Mouse (Mus musculus): Measurements from ENCODE around the gene Pdcd2l. TPM values are rescaled to one million over a fixed set of nuclear protein-coding genes. Genes with fewer than 3 reads are reported as not detected.
"Not testable (repeated sequence)": the region's sequence is repeated elsewhere in the genome, so short reads cannot be mapped to it uniquely, and the experiment has no call there.

The Pdcd2l gene
- polyA plus RNA-seq, 1 experiment from 2014 or later, result 76.2 TPM

DNA sequence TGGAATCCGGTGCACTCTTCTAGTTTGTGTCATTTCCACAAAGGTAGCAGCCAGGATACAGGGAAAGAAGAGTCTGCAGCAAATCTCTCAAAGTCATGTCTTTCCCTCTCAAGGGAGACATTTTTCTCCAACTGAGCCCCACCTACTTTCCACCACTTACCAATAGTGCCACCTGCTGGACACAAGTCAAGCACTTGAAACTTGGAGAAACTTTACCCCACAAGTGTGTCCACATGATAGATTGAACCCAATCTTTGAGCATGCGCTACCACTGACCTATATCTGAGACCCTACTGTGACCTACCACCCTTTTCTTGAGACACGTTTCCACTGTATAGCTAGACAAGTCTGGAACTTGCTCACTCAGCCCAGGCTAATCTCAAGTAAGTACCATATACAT is 1.9 kb upstream of the Pdcd2l start:
- no peak overlapping the region for H3K4me3 ChIP-seq (ENCODE audit: low read depth, low read length)
- H3K4me1 ChIP-seq (ENCODE audit: control insufficient read depth, insufficient read depth, low read length), result peaks cover 6% of the 10 kb centered on the region; the same call in 1 of the 2 replicates
- H3K27me3 ChIP-seq (ENCODE audit: control insufficient read depth, insufficient read depth, low read length), result no peaks in the 10 kb centered on the region
- no peak overlapping the region for H3K4me2 ChIP-seq (ENCODE audit: low read depth, low read length)
- no peak overlapping the region for H3K9ac ChIP-seq (replicated peaks; ENCODE audit: low read depth, low read length)
- 60% methylated on average over 3 of the region's 3 CpGs for WGBS
- H3K9me3 ChIP-seq (ENCODE audit: control insufficient read depth, low read length), result no peaks in the 10 kb centered on the region
- H3K36me3 ChIP-seq (ENCODE audit: control insufficient read depth, insufficient read depth, low read length), result peaks cover 18% of the 10 kb centered on the region
- ATAC-seq (ENCODE audit: low read depth), result no peak
- no peak overlapping the region for H3K27ac ChIP-seq (ENCODE audit: low read depth, low read length)

DNA sequence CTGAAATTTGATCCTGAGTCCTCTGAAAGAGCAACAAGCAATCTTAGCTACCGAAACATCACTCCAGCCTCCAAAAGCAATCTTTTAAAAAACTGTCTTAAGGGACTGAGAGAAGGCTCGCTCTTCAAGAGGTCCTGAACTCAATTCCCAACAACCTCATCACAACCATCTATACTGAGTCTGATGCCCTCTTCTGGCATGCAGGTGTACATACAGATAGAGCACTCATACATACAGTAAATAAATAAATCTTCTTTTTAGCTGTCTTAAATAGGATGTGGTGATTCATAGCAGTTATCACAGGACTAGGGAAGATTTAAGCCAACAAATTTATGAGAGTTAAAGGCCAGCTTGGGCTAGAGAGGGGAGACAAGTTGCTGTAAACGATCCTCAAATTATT is 829 bp downstream of the Pdcd2l start:
- H3K9ac ChIP-seq (replicated peaks; ENCODE audit: low read depth, low read length), result peak overlapping the region; percentile 88
- 53% methylated on average over 3 of the region's 3 CpGs for WGBS
- no peak for ATAC-seq (ENCODE audit: low read depth)
- no peak overlapping the region for H3K27ac ChIP-seq (ENCODE audit: low read depth, low read length)
- H3K4me3 ChIP-seq (ENCODE audit: low read depth, low read length), result peak overlapping the region; percentile 93
- H3K9me3 ChIP-seq (ENCODE audit: control insufficient read depth, low read length), result no peaks in the 10 kb centered on the region
- H3K36me3 ChIP-seq (ENCODE audit: control insufficient read depth, insufficient read depth, low read length), result peaks cover 12% of the 10 kb centered on the region
- H3K4me2 ChIP-seq (ENCODE audit: low read depth, low read length), result peak overlapping the region; percentile 78
- H3K4me1 ChIP-seq (ENCODE audit: control insufficient read depth, insufficient read depth, low read length), result peaks cover 6% of the 10 kb centered on the region; the same call in 1 of the 2 replicates
- no peaks in the 10 kb centered on the region for H3K27me3 ChIP-seq (ENCODE audit: control insufficient read depth, insufficient read depth, low read length)

DNA sequence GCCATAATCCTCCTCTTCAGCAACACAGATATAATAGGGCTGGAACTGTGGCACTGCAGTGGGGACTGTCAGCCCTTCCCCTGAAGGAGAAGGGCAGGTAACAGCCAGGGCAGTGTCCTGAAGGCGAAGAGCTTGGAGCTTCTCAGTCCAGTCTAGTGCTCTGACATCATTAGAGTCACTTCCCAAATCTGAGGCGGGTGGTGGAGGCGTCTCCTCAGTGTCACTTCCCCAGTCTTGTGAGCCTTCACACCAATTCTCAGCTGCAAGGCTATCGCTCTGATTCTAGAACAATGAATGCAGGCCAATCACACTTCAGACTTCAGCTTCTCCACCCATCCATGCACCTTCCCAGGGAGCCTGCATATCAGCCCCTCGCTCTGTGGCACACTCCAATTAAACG is 3.6 kb downstream of the Pdcd2l start:
- Histone ChIP-seq H3K9ac (replicated peaks; ENCODE audit: low read depth, low read length) (no peak overlapping the region), H3K27me3 (ENCODE audit: control insufficient read depth, insufficient read depth, low read length) (no peaks in the 10 kb centered on the region), H3K36me3 (ENCODE audit: control insufficient read depth, insufficient read depth, low read length) (peaks cover 30% of the 10 kb centered on the region), H3K4me3 (ENCODE audit: low read depth, low read length) (no peak overlapping the region), H3K4me2 (ENCODE audit: low read depth, low read length) (no peak overlapping the region), H3K9me3 (ENCODE audit: control insufficient read depth, low read length) (no peaks in the 10 kb centered on the region), H3K27ac (ENCODE audit: low read depth, low read length) (no peak overlapping the region), H3K4me1 (ENCODE audit: control insufficient read depth, insufficient read depth, low read length) (peaks cover 6% of the 10 kb centered on the region; the same call in 1 of the 2 replicates)
- 90% methylated on average over 6 of the region's 6 CpGs for WGBS
- no peak for ATAC-seq (ENCODE audit: low read depth)

DNA sequence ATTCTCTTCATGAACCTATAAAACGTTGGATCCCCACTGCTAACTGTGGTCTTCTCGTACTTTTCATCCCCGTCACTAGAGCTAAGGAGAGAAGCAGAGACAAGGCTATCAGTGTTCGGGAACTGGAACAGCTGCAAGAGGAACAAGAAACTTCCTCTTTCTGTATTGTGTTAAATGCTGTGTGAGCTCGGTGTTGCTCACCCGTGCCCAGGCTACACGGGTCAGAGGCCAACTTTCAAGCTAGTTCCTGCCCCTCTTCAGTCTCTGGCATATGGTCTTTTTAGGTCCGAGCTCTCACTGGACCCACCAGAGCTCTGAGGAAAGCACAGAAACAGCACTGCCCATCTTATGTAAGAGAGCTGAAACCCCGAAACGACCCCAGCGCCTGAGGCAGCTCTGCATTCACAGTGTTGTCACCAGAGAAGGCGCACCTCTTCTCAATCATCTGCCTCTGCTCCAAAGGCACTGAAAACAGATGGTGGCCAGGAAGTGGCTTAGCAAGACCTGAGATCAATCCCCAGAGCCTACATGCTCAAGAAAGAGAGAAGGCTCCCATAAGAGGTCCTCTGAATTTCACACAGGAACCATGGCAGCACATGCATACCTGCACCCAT is 7.0 kb downstream of the Pdcd2l start:
- Histone ChIP-seq H3K9me3 (ENCODE audit: control insufficient read depth, low read length) (no peaks in the 10 kb centered on the region), H3K4me2 (ENCODE audit: low read depth, low read length) (no peak overlapping the region), H3K4me1 (ENCODE audit: control insufficient read depth, insufficient read depth, low read length) (no peaks in the 10 kb centered on the region), H3K4me3 (ENCODE audit: low read depth, low read length) (no peak overlapping the region), H3K9ac (replicated peaks; ENCODE audit: low read depth, low read length) (no peak overlapping the region), H3K36me3 (ENCODE audit: control insufficient read depth, insufficient read depth, low read length) (peaks cover 54% of the 10 kb centered on the region), H3K27ac (ENCODE audit: low read depth, low read length) (no peak overlapping the region), H3K27me3 (ENCODE audit: control insufficient read depth, insufficient read depth, low read length) (no peaks in the 10 kb centered on the region)
- ATAC-seq (ENCODE audit: low read depth), result no peak
- 90% methylated on average over 12 of the region's 12 CpGs for WGBS

DNA sequence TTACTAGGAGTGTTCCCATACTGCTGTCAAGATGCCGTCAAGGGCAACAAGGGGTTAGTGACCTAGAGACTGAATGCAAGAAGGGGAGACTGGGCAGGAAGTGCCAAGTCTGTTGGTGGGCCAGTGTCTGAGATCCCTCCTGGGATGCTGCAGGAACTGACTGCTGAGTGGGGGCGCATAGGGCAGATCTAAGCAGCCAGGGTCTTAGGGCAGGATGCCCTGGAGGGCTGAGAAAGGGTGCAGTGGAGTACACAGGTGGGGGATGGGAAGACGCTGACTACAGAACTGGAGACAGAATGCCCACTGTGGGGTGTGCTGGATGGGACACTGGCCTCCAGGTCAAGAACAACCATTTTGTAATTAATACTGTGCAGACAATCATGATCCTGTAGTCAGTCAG is 12.7 kb downstream of the Pdcd2l start:
- H3K36me3 ChIP-seq (ENCODE audit: control insufficient read depth, insufficient read depth, low read length), result peaks cover 37% of the 10 kb centered on the region

DNA sequence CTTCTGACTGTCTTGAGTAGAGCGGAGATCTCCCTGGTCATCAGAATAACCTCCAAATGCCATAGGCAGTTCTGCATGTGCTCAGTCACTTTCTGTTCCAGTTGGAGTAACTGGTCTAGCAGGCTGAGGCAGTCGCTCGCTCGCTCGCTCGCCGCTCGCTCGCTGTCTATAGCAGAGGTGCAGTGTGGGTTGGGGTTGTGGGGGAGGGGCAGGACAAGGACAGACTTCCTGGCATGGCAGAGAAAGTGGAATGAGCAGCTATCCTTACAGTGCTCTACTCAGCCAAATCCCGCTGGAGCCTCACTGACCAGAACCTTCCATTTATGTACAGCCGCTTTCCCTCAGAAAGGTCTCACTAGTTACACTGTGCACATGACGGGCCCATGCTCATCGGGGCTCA is 13.1 kb downstream of the Pdcd2l start:
- Histone ChIP-seq H3K27ac (ENCODE audit: low read depth, low read length) (no peak overlapping the region), H3K36me3 (ENCODE audit: control insufficient read depth, insufficient read depth, low read length) (peaks cover 34% of the 10 kb centered on the region), H3K4me2 (ENCODE audit: low read depth, low read length) (no peak overlapping the region), H3K9me3 (ENCODE audit: control insufficient read depth, low read length) (no peaks in the 10 kb centered on the region), H3K4me3 (ENCODE audit: low read depth, low read length) (no peak overlapping the region), H3K4me1 (ENCODE audit: control insufficient read depth, insufficient read depth, low read length) (no peaks in the 10 kb centered on the region), H3K27me3 (ENCODE audit: control insufficient read depth, insufficient read depth, low read length) (no peaks in the 10 kb centered on the region), H3K9ac (replicated peaks; ENCODE audit: low read depth, low read length) (no peak overlapping the region)
- 92% methylated on average over 13 of the region's 13 CpGs for WGBS
- no peak for ATAC-seq (ENCODE audit: low read depth)

More for the DNA sequence above, 12.7 kb downstream of the Pdcd2l start:
- Histone ChIP-seq H3K4me1 (ENCODE audit: control insufficient read depth, insufficient read depth, low read length) (no peaks in the 10 kb centered on the region), H3K4me3 (ENCODE audit: low read depth, low read length) (no peak overlapping the region), H3K27me3 (ENCODE audit: control insufficient read depth, insufficient read depth, low read length) (no peaks in the 10 kb centered on the region), H3K27ac (ENCODE audit: low read depth, low read length) (no peak overlapping the region), H3K9ac (replicated peaks; ENCODE audit: low read depth, low read length) (no peak overlapping the region), H3K4me2 (ENCODE audit: low read depth, low read length) (no peak overlapping the region), H3K9me3 (ENCODE audit: control insufficient read depth, low read length) (no peaks in the 10 kb centered on the region)
- no peak for ATAC-seq (ENCODE audit: low read depth)
- 91% methylated on average over 3 of the region's 3 CpGs for WGBS

DNA sequence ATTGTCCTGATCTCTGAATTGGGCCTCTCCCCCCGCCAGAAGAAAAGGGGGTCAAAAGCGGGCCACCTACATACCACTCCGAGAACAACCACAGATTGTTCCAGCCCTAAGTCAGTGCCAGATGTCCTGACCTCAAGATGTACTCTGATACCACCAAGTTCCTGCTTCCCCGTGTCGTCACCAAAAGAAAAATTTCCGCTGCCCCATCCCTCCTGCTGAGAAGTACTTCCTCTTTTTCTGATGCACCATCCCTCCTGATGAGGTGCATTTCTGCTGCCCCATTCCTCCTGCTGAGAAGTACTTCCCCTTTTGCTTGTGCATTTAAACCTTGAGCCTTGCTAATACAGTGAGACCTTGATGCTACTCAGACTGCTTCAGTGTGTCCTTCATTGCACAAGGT is 20.2 kb downstream of the Pdcd2l start:
- not testable (repeated sequence) for H3K27me3 ChIP-seq (ENCODE audit: control insufficient read depth, insufficient read depth, low read length); H3K9ac ChIP-seq (replicated peaks; ENCODE audit: low read depth, low read length); H3K27ac ChIP-seq (ENCODE audit: low read depth, low read length); H3K4me1 ChIP-seq (ENCODE audit: control insufficient read depth, insufficient read depth, low read length); H3K4me3 ChIP-seq (ENCODE audit: low read depth, low read length); H3K4me2 ChIP-seq (ENCODE audit: low read depth, low read length); H3K36me3 ChIP-seq (ENCODE audit: control insufficient read depth, insufficient read depth, low read length); ATAC-seq (ENCODE audit: low read depth); H3K9me3 ChIP-seq (ENCODE audit: control insufficient read depth, low read length)
- WGBS, result 79% methylated on average over 6 of the region's 6 CpGs

DNA sequence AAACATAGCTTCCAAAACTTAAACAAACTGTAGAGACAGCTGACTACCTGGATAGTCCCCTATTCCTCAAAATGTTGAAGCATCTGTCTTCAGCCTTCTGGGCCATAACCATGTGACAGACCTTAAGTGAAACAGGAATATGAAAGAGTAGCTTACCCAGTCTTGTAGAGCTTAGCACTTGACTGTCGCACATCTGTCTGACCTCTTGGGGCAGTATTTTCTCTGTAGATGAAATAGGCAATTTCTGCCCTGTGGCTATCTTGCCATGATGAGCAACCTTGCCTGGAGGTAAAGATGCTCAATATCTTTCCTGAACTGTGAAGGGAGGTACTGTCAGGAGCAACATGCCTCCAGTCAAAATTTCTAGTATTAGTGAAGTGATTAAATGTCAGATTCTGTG is 24.2 kb downstream of the Pdcd2l start:
- WGBS, result 68% methylated on average over 1 of the region's 1 CpGs

DNA sequence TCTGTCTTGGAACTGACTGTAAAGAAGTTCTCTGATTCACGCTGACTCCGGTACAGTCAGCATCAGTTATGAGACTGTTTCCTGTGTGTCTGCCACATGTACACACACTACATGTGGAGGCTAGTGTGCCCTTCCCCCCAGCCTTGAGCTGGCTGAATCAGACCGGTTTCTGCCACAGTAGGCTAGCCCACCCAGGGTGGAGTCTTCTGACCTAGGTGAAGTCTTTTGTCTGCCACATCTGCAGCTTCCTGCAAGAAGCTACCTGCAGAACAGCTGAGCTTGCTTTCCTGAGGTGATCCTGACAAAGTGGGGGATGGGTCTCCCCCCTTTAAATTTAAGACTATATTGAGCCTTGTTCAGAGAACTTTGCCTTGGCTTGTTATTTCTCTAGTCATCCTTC is 27.0 kb downstream of the Pdcd2l start, which contains the start of gene Uba2:
TSS of gene Uba2 (minus strand) at position 146 of the 400 bp plus-strand sequence.
- Histone ChIP-seq H3K36me3 (ENCODE audit: control insufficient read depth, insufficient read depth, low read length) (peaks cover 4% of the 10 kb centered on the region; the same call in 1 of the 2 replicates), H3K27me3 (ENCODE audit: control insufficient read depth, insufficient read depth, low read length) (0 out of 2 replicates have a peak, but pooled peaks cover 2% of the 10 kb centered on the region), H3K9me3 (ENCODE audit: control insufficient read depth, low read length) (no peaks in the 10 kb centered on the region), H3K4me3 (ENCODE audit: low read depth, low read length) (peak within 1 kb of the TSS; percentile 92), H3K4me1 (ENCODE audit: control insufficient read depth, insufficient read depth, low read length) (peaks cover 4% of the 10 kb centered on the region; the same call in 1 of the 2 replicates), H3K4me2 (ENCODE audit: low read depth, low read length) (peak within 1 kb of the TSS; percentile 90), H3K27ac (ENCODE audit: low read depth, low read length) (peak within 1 kb of the TSS; percentile 84), H3K9ac (replicated peaks; ENCODE audit: low read depth, low read length) (peak within 1 kb of the TSS; percentile 81)
- no peak for ATAC-seq (ENCODE audit: low read depth)
- 79% methylated on average over 3 of the region's 3 CpGs for WGBS

More for the DNA sequence above, 24.2 kb downstream of the Pdcd2l start:
- no peak overlapping the region for H3K9ac ChIP-seq (replicated peaks; ENCODE audit: low read depth, low read length)
- H3K4me3 ChIP-seq (ENCODE audit: low read depth, low read length), result no peak overlapping the region
- no peak overlapping the region for H3K27ac ChIP-seq (ENCODE audit: low read depth, low read length)
- H3K27me3 ChIP-seq (ENCODE audit: control insufficient read depth, insufficient read depth, low read length), result 0 out of 2 replicates have a peak, but pooled peaks cover 2% of the 10 kb centered on the region
- H3K36me3 ChIP-seq (ENCODE audit: control insufficient read depth, insufficient read depth, low read length), result no peaks in the 10 kb centered on the region
- no peak for ATAC-seq (ENCODE audit: low read depth)
- no peaks in the 10 kb centered on the region for H3K9me3 ChIP-seq (ENCODE audit: control insufficient read depth, low read length)
- H3K4me1 ChIP-seq (ENCODE audit: control insufficient read depth, insufficient read depth, low read length), result peaks cover 4% of the 10 kb centered on the region; the same call in 1 of the 2 replicates
- H3K4me2 ChIP-seq (ENCODE audit: low read depth, low read length), result no peak overlapping the region

Measured in neural tube, embryonic 14.5 days (tissue).